Mouse (Mus musculus): ENCODE measurements around the gene Tex26.

The Tex26 gene

GRCm38 (mm10) chr5:149439531-149440179 lies at the start of gene Tex26:
Gene Tex26, plus strand, starts transcription at chr5:149439660.
- DNase-seq (ENCODE audit: low spot score): peak; percentile 40

GRCm38 (mm10) chr5:149391574-149392375 lies 47.7 kb upstream of the Tex26 start:
- DNase-seq (ENCODE audit: low spot score): no peak

GRCm38 (mm10) chr5:149392420-149392988 lies 47.0 kb upstream of the Tex26 start:
- no peak for DNase-seq (ENCODE audit: low spot score)

DNA sequence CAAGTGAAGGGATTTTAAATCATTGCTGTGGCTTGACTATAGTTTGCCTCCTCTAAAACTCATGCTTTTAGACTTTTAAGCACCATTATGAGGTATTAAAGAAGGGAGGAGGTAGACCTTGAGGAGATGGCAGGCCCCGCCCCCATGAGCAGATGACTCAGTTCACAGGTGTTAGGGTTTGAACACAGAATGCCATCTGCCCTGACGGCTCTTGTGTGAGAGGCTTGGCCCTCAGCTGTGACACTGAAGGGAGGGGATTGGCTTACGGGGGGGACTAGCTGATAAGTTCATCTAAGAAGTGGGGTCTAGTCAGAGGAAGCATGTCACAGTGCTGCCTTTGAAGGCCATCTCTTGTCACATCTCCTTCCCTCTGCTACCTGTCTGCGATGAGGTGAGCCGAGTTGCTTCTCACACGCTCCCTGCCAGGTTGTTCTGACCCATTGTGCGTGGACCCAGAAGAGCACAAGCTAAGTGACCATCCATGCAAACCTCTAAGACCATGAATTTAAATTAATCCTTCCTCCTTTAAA lies 37.9 kb upstream of the Tex26 start:
- DNase-seq (ENCODE audit: low spot score): no peak

DNA sequence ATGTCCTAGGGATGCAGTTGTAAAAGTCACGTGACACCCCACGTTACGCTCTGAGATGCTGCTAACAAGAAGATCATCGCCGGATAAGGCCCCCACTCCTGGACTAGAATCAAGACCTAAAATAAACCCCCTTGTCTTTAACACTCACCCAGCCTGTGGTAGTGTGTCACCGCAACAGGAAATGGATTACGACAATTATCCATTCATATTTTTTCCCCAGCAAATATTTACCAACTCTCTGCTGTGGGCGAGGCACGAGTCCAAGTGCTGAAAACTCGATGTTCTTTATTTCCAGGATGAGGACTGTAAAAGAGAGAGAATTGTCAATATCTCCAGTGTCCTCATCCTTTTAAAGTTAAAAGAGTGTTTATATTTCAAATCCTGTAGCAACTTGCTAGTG lies 37.4 kb upstream of the Tex26 start:
- no peak for DNase-seq (ENCODE audit: low spot score)

- DNase-seq (ENCODE audit: low spot score): no peak
Observed at GRCm38 (mm10) chr5:149403386-149403785, 36.1 kb upstream of the Tex26 start.

GRCm38 (mm10) chr5:149404710-149405109 lies 34.8 kb upstream of the Tex26 start:
- no peak for DNase-seq (ENCODE audit: low spot score)

GRCm38 (mm10) chr5:149406791-149407276 lies 32.6 kb upstream of the Tex26 start:
- DNase-seq (ENCODE audit: low spot score): no peak

GRCm38 (mm10) chr5:149409502-149409901 lies 30.0 kb upstream of the Tex26 start:
- no peak for DNase-seq (ENCODE audit: low spot score)

DNA sequence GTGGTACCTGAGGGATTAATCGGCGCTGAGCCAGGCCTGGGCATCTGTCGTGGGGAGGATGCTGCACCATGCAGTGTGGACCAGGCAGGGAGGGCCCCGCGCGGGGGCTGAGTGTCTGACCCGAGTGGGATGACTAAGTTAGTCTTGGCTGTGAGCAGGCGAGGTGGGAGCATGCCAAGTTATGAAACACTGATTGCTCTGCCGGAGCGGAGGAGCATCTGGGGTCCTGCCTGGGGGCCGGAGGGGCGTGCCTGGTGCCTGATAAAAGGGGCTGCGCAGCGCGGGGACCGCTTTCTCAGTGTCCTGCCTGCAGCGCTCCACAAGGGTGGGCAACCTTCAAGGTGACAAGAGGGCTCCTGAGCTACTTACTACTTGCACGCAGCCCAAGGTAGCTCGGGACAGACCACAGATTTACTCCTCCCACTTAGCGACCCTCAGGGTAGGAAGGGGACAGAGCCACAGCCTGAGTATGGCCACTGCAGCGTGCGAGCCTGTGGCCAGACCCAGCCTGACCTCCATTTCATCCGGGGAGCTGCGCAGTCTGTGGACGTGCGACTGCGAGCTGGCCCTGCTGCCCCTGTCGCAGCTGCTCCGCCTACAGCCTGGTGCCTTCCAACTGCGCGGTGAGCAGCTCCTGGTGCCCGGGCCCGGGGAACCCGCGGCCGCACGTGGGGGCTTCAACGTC lies 27.8 kb upstream of the Tex26 start, which contains the start of gene Medag:
Gene Medag (plus strand): TSS at position 241 of the 685 bp plus-strand sequence.
- peak; percentile 69 for DNase-seq (ENCODE audit: low spot score)

GRCm38 (mm10) chr5:149412194-149412575 lies 27.3 kb upstream of the Tex26 start:
- DNase-seq (ENCODE audit: low spot score): no peak

GRCm38 (mm10) chr5:149412671-149413070 lies 26.8 kb upstream of the Tex26 start:
- no peak for DNase-seq (ENCODE audit: low spot score)

GRCm38 (mm10) chr5:149414369-149415167 lies 24.9 kb upstream of the Tex26 start:
- no peak for DNase-seq (ENCODE audit: low spot score)

DNA sequence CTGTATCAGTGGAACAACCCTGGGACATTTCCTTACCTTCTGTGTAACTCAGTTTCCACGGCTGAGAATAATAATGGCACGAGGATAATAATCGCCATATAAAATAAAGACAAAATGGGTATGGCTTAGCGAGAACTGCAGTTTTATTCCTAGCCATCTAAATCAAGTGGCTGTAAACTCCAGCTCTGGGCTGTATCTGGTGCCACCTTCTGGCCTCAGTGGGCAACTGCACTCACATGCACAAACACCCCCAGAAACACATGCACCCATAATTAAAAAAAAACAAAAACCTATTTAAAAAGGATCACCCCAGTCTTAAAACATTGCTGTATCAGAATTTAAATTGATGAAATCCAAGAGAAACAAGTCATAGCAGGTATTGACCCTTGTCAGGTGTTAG lies 22.1 kb upstream of the Tex26 start:
- DNase-seq (ENCODE audit: low spot score): no peak

- DNase-seq (ENCODE audit: low spot score): no peak
Observed at GRCm38 (mm10) chr5:149426525-149426924, 12.9 kb upstream of the Tex26 start.

GRCm38 (mm10) chr5:149427277-149428060 lies 12.0 kb upstream of the Tex26 start:
- DNase-seq (ENCODE audit: low spot score): no peak

GRCm38 (mm10) chr5:149428347-149428746 lies 11.1 kb upstream of the Tex26 start:
- no peak for DNase-seq (ENCODE audit: low spot score)

DNA sequence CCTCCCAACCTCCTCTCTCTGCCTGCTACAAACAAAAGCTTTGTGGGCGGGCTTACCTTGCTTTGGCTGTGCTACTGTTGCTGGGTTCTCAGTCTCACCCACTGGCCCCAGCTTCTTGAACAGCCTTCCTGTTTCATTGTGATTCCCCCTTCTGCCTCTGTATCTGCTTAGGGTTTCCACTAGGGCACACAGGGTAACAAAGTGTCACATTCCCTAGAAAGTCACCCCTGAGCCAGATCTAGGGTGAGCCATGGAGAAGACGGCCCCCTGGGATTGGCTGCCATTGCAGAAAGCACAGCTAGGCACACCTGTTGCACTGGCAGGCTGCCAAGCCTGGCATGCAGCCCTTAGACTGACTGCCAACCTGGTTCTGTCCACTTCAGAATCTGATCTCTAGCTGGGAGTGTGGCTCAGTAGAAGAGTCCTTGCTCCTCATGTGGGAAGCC lies 10.6 kb upstream of the Tex26 start:
- peak; percentile 71 for DNase-seq (ENCODE audit: low spot score)

- no peak for DNase-seq (ENCODE audit: low spot score)
Observed at GRCm38 (mm10) chr5:149429541-149429940, 9.9 kb upstream of the Tex26 start.

GRCm38 (mm10) chr5:149430943-149431342 lies 8.5 kb upstream of the Tex26 start:
- no peak for DNase-seq (ENCODE audit: low spot score)
